Mouse (Mus musculus) cortical plate, adult 2 months (tissue): ENCODE data around the gene Gm10643.

ENCODE experiments used
- CTCF ChIP-seq: fragments of 200-500 bp; IDR thresholded peaks from 2 replicates; pipeline ENCODE4 v1.5.1; 2011; ENCODE audit warnings: mild to moderate bottlenecking, control low read depth, low read length; ENCODE audit not compliant: insufficient read depth; ENCODE audit errors: extremely low read depth
- POLR2A ChIP-seq: fragments of 200-500 bp; IDR thresholded peaks from 2 replicates; pipeline ENCODE4 v1.6.1; 2011; ENCODE audit warnings: mild to moderate bottlenecking, low read length, control low read depth; ENCODE audit not compliant: insufficient read depth; ENCODE audit errors: extremely low read depth

DNA sequence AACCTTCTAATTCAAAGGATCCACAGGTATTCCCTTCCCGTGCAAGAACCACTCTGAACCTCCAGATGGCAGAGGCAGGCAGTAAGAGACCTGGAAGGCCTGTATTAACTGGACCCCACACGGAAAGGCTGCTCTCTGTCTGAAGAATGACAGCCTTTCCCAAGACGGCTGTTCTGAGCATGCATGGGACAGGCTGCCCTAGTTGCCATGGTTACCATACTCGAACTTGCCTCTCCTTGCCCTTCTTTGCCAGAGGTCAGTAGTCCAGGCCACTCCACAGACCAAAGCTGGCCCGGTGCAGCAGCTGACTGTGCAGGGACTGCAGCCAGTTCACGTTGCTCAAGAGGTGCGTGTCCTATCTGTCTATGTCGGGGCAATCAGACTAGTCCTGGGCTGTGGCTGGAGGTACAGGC is 18.9 kb upstream of the Gm10643 start:
- no peak for TF ChIP-seq POLR2A
- TF ChIP-seq CTCF, result no peak
